Mouse (Mus musculus): Measurements from ENCODE around the gene Elovl6. TPM values are rescaled to one million over a fixed set of nuclear protein-coding genes. Genes with fewer than 3 reads are reported as not detected.

The Elovl6 gene
- total and polyA plus RNA-seq, 3 experiments = 15.0 to 17.2 TPM; not detected in 1

DNA sequence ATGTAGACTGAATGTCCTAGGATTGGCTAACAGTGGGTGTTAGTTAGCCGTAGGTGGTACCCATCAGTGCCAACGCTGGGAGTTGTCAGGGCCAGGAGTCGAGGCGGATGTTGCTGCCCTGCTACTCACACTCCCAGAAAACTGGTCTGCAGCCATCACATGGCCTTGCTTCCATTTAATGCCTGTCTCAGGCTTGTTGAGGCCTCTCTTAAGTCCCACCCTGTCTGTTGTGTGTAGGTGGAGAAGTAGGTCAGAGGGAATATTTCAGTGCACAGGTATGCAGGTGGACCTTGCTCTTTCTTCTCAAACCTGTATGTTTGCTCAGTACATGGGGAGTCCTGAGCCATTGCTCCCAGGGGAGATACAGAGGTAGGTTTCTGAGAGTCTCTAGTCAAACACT lies 22.3 kb downstream of the Elovl6 start:
- Histone ChIP-seq H3K79me2 (ENCODE audit: control insufficient read depth, insufficient read depth, low read length, poor library complexity) (peaks cover 2% of the 10 kb centered on the region; the same call in 1 of the 2 replicates), H3K36me3 (ENCODE audit: control insufficient read depth in 1 of 2, insufficient read depth in 2 of 2, low read length in 2 of 2) (peaks cover 0 to 11% of the 10 kb centered on the region in 2 experiments; a peak in 3 of 4 replicates), H3K9ac (ENCODE audit: control insufficient read depth, low read depth, low read length, poor library complexity, severe bottlenecking) (no peak overlapping the region), H3K27me3 (ENCODE audit: control insufficient read depth in 1 of 2, insufficient read depth in 2 of 2, low read length in 2 of 2) (no peaks in the 10 kb centered on the region), H3K4me3 (ENCODE audit: control insufficient read depth in 1 of 2, insufficient read depth in 1 of 2, low read depth in 2 of 2, low read length in 2 of 2) (no peak overlapping the region), H3K9me3 (replicated peaks; ENCODE audit: insufficient read depth, low read length) (no peaks in the 10 kb centered on the region), H3K4me1 (ENCODE audit: control insufficient read depth in 1 of 2, insufficient read depth in 2 of 2, low read length in 2 of 2) (peaks cover 8 to 9% of the 10 kb centered on the region in 2 experiments; a peak in 3 of 4 replicates), H3K27ac (ENCODE audit: control insufficient read depth, low read depth, low read length) (no peak overlapping the region)
- DNase-seq (ENCODE audit: low read depth, low spot score) = no peak
- no peak for TF ChIP-seq EP300 (IDR thresholded peaks at IDR 0.05; ENCODE audit: low read depth in 1 of 2, low read length in 2 of 2)
- no peak for TF ChIP-seq USF2 (IDR thresholded peaks at IDR 0.05; ENCODE audit: borderline replicate concordance in 1 of 2, insufficient read depth in 1 of 2, low read depth in 1 of 2, low read length in 2 of 2)
- no peak for TF ChIP-seq MAZ (IDR thresholded peaks at IDR 0.05; ENCODE audit: low read depth, low read length)
- TF ChIP-seq ZNF384 (IDR thresholded peaks at IDR 0.05; ENCODE audit: low read depth, low read length) = no peak
- TF ChIP-seq TCF12 (IDR thresholded peaks at IDR 0.05; ENCODE audit: low read depth, low read length) = no peak
- no peak for TF ChIP-seq MYC (IDR thresholded peaks at IDR 0.05; ENCODE audit: low read depth, low read length)
- TF ChIP-seq UBTF (IDR thresholded peaks at IDR 0.05; ENCODE audit: borderline replicate concordance, insufficient read depth, low read depth, low read length) = no peak

DNA sequence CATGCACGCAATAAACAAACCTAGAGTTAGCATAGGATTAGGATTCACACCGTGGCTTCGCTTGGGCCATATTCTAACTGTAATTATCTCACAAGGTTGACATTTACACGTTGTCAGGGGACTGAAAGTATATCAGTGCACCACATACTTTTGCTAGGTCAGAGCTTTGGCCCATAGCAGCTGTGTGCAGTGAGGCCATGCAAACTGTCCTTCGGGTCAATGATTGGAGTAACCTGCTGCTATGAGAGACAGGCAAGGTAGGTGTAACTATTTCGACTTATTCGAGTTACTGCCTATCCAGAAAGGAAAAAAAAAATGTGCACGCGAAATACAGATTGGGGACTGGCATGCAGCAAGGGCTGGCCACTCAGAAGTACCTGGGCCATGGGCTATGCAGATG lies 24.9 kb downstream of the Elovl6 start:
- H3K9ac ChIP-seq (ENCODE audit: control insufficient read depth, low read depth, low read length, poor library complexity, severe bottlenecking) = no peak overlapping the region
- TF ChIP-seq GATA1 (IDR thresholded peaks at IDR 0.05; ENCODE audit: low read depth, low read length) (no peak), NRF1 (IDR thresholded peaks at IDR 0.05; ENCODE audit: insufficient read depth, low read depth, low read length, poor library complexity, severe bottlenecking) (no peak), MYB (IDR thresholded peaks at IDR 0.05; ENCODE audit: low read depth, low read length) (no peak), NELFE (IDR thresholded peaks at IDR 0.05; ENCODE audit: low read depth, low read length) (no peak), TCF12 (IDR thresholded peaks at IDR 0.05; ENCODE audit: low read depth, low read length) (no peak), MAX (IDR thresholded peaks at IDR 0.05; ENCODE audit: low read length) (no peak), ZMIZ1 (IDR thresholded peaks at IDR 0.05; ENCODE audit: low read depth, low read length) (no peak), HCFC1 (IDR thresholded peaks at IDR 0.05; ENCODE audit: low read depth, low read length) (no peak)
- no peaks in the 10 kb centered on the region for H3K27me3 ChIP-seq (ENCODE audit: control insufficient read depth in 1 of 2, insufficient read depth in 2 of 2, low read length in 2 of 2)
- DNase-seq (ENCODE audit: low read depth, low spot score) = no peak
- H3K27ac ChIP-seq (ENCODE audit: control insufficient read depth, low read depth, low read length) = no peak overlapping the region
- peaks cover 8 to 9% of the 10 kb centered on the region in 2 experiments; a peak in 3 of 4 replicates for H3K4me1 ChIP-seq (ENCODE audit: control insufficient read depth in 1 of 2, insufficient read depth in 2 of 2, low read length in 2 of 2)
- H3K9me3 ChIP-seq (replicated peaks; ENCODE audit: insufficient read depth, low read length) = no peaks in the 10 kb centered on the region
- H3K4me3 ChIP-seq (ENCODE audit: control insufficient read depth in 1 of 2, insufficient read depth in 1 of 2, low read depth in 2 of 2, low read length in 2 of 2) = no peak overlapping the region
- H3K36me3 ChIP-seq (ENCODE audit: control insufficient read depth in 1 of 2, insufficient read depth in 2 of 2, low read length in 2 of 2) = peaks cover 0 to 11% of the 10 kb centered on the region in 2 experiments; a peak in 3 of 4 replicates
- H3K79me2 ChIP-seq (ENCODE audit: control insufficient read depth, insufficient read depth, low read length, poor library complexity) = peaks cover 2% of the 10 kb centered on the region; the same call in 1 of the 2 replicates

Measured in MEL (cell line).